Mouse (Mus musculus): ENCODE measurements around the gene Rad51.

- no peak for TF ChIP-seq CTCF (IDR thresholded peaks at IDR 0.05; ENCODE audit: low read depth)
- no peak for TF ChIP-seq EP300 (IDR thresholded peaks at IDR 0.05; ENCODE audit: low read depth)
Measured at GRCm38 (mm10) chr2:119156681-119157572, 44.3 kb downstream of the Rad51 start, which contains the start of gene Rmdn3.
